Mouse (Mus musculus): ENCODE measurements around the gene Ccr2.
"Not testable (repeated sequence)": the region's sequence is repeated elsewhere in the genome, so short reads cannot be mapped to it uniquely, and the experiment has no call there.

The Ccr2 gene

GRCm38 (mm10) chr9:124118489-124118888, 16.7 kb downstream of the Ccr2 start:
- DNase-seq (ENCODE audit: low read depth, low spot score) = peak; percentile 41

GRCm38 (mm10) chr9:124121387-124122184, 19.8 kb downstream of the Ccr2 start, which contains the start of gene Ccr5:
Ccr5 (plus strand) TSS chr9:124121543.
- no peak for DNase-seq (ENCODE audit: low read depth, low spot score)

- DNase-seq (ENCODE audit: low read depth, low spot score) = no peak
These were observed 23.8 kb downstream of the Ccr2 start for GRCm38 (mm10) chr9:124125576-124125975.

- no peak for DNase-seq (ENCODE audit: low read depth, low spot score)
These were observed 24.6 kb downstream of the Ccr2 start for GRCm38 (mm10) chr9:124126373-124126772.

GRCm38 (mm10) chr9:124127412-124127811, 25.7 kb downstream of the Ccr2 start:
- no peak for DNase-seq (ENCODE audit: low read depth, low spot score)

- peak; percentile 39 for DNase-seq (ENCODE audit: low read depth, low spot score)
These were observed 26.6 kb downstream of the Ccr2 start for GRCm38 (mm10) chr9:124128379-124128778.

GRCm38 (mm10) chr9:124132899-124133298, 31.1 kb downstream of the Ccr2 start:
- not testable (repeated sequence) for DNase-seq (ENCODE audit: low read depth, low spot score)

- DNase-seq (ENCODE audit: low read depth, low spot score) = not testable (repeated sequence)
These were observed 33.2 kb downstream of the Ccr2 start for GRCm38 (mm10) chr9:124134919-124135318.

- DNase-seq (ENCODE audit: low read depth, low spot score) = no peak
These were observed 35.9 kb downstream of the Ccr2 start for GRCm38 (mm10) chr9:124137619-124138018.

GRCm38 (mm10) chr9:124138055-124138775, 36.5 kb downstream of the Ccr2 start:
- DNase-seq (ENCODE audit: low read depth, low spot score) = no peak

- no peak for DNase-seq (ENCODE audit: low read depth, low spot score)
These were observed 41.9 kb downstream of the Ccr2 start for GRCm38 (mm10) chr9:124143678-124144077.

GRCm38 (mm10) chr9:124146307-124146706, 44.6 kb downstream of the Ccr2 start:
- DNase-seq (ENCODE audit: low read depth, low spot score) = no peak

Data from ES-CJ7 (cell line).